Mouse (Mus musculus) megakaryocyte, embryonic 14.5 days (primary cell): ENCODE results near the gene Gm826.

Source experiments
- FLI1 ChIP-seq: IDR thresholded peaks from 2 replicates; pipeline ENCODE4 v1.6.1; 2012; ENCODE audit warnings: low read length, inconsistent platforms, mixed read lengths
- GATA1 ChIP-seq: IDR thresholded peaks from 3 replicates; pipeline ENCODE4 v1.6.1; 2012; ENCODE audit warnings: mixed read lengths, low read length, inconsistent platforms, borderline replicate concordance

DNA sequence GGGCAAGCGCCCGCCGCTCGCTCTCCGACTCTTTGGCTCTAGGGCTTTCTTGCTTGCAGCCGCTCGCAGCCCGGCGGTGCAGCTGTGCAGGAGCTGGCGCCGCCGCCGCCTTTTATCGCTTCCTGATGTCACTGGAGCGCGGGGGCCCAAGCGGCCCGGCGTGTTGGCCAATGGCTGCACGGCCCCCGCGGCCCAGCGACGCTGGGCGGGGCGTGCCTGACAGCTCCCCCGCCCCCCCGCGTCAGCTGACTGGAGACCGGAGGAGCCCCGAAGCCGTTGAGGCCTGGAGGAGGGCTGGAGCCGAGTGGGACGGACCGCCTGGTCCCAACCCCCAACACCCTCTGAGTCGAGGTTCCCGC lies 33.0 kb upstream of the Gm826 start, which contains the start of gene Mafb:
- TF ChIP-seq GATA1 (no peak), FLI1 (no peak)
